Mouse (Mus musculus) liver, postnatal 0 days (tissue): Measurements from ENCODE around the gene H1fx.

Experiments
- CTCF ChIP-seq: sonication (generic); IDR thresholded peaks from 2 replicates; pipeline ENCODE4 v1.5.1; 2016; ENCODE audit warnings: antibody characterized with exemption, low read depth
- EP300 ChIP-seq: IDR thresholded peaks from 2 replicates; pipeline ENCODE4 v1.6.1; 2016; ENCODE audit warnings: antibody characterized with exemption, low read depth, mild to moderate bottlenecking

DNA sequence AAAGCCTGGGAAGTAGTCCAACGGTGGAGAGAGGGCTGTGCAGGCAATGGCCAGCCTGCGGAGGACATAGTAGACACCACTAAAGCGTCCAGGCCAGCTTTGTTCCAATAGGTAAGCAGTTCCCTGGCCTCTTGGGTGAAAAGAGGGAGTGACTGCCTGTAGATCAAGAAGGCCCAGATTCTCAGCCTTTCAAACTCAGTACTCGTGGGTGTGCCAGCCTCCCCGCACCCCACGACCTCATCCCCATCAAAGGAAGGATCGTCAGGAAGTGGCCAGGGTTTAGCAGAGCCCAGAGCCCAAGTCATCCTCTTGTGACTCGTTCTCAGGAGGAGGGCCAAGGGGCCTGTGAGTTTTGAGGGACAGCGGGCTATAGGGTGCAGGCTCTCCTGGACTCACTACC is 1.1 kb upstream of the H1fx start:
- TF ChIP-seq EP300 (no peak), CTCF (no peak)
